Mouse (Mus musculus): ENCODE results near the gene Slc39a7. TPM values are rescaled to one million over a fixed set of nuclear protein-coding genes. Genes with fewer than 3 reads are reported as not detected.
"Not testable (repeated sequence)": the region's sequence is repeated elsewhere in the genome, so short reads cannot be mapped to it uniquely, and the experiment has no call there.

Gene Slc39a7
- total and polyA plus RNA-seq, 2 experiments, result 54.7 to 115 TPM

- DNase-seq (ENCODE audit: extremely low read depth, low read depth, low spot score), result no peak
- Histone ChIP-seq H3K4me3 (ENCODE audit: insufficient read depth, low read depth, low read length) (no peak overlapping the region), H3K27ac (replicated peaks; ENCODE audit: insufficient read depth, low read depth, low read length) (no peak overlapping the region), H3K4me1 (ENCODE audit: control insufficient read depth, insufficient read depth, low read length) (no peaks in the 10 kb centered on the region; the same call in 1 of the 2 replicates), H3K27me3 (ENCODE audit: control insufficient read depth, insufficient read depth, low read length) (no peaks in the 10 kb centered on the region), H3K9ac (ENCODE audit: low read depth, low read length) (no peak overlapping the region), H3K79me2 (ENCODE audit: control insufficient read depth, insufficient read depth, low read length) (peaks cover 3% of the 10 kb centered on the region; the same call in 1 of the 2 replicates), H3K36me3 (ENCODE audit: control insufficient read depth, insufficient read depth, low read length) (peaks cover 19% of the 10 kb centered on the region)
- no peak for TF ChIP-seq POLR2A (IDR thresholded peaks at IDR 0.05; ENCODE audit: extremely low read depth, insufficient read depth, low read length)
- no peak for TF ChIP-seq CTCF (IDR thresholded peaks at IDR 0.05; ENCODE audit: low read depth, low read length)
- 73% methylated on average over 3 of the region's 3 CpGs for WGBS
Observed at GRCm38 (mm10) chr17:33995651-33996050, 35.8 kb downstream of the Slc39a7 start.

DNA sequence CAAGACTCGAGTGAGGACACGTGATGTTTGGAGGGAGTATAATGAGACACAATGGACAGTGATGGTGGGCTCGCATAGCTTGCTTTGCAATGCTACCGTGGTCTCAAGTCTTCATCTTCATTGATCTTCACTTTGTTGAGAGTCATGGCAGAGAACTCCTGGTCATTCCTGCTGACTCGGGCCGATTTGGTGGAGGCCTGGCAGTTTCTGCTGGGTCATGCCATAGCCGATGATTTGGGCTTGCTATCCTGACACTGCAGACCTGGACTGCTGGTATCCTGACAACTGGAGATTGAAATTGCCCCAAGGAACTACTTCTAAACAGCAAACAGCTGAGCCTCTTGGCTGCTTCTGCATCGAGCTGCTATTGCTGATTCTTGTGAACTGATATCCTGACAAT is 36.5 kb downstream of the Slc39a7 start:
- H3K4me1 ChIP-seq (ENCODE audit: control insufficient read depth, insufficient read depth, low read length), result no peaks in the 10 kb centered on the region
- H3K4me3 ChIP-seq (ENCODE audit: insufficient read depth, low read depth, low read length), result no peak overlapping the region
- H3K79me2 ChIP-seq (ENCODE audit: control insufficient read depth, insufficient read depth, low read length), result peaks cover 3% of the 10 kb centered on the region; the same call in 1 of the 2 replicates
- no peak overlapping the region for H3K27ac ChIP-seq (replicated peaks; ENCODE audit: insufficient read depth, low read depth, low read length)
- TF ChIP-seq POLR2A (IDR thresholded peaks at IDR 0.05; ENCODE audit: extremely low read depth, insufficient read depth, low read length) (no peak), CTCF (IDR thresholded peaks at IDR 0.05; ENCODE audit: low read depth, low read length) (no peak)
- no peaks in the 10 kb centered on the region for H3K27me3 ChIP-seq (ENCODE audit: control insufficient read depth, insufficient read depth, low read length)
- 92% methylated on average over 8 of the region's 8 CpGs for WGBS
- DNase-seq (ENCODE audit: extremely low read depth, low read depth, low spot score), result no peak
- H3K36me3 ChIP-seq (ENCODE audit: control insufficient read depth, insufficient read depth, low read length), result peaks cover 19% of the 10 kb centered on the region
- no peak overlapping the region for H3K9ac ChIP-seq (ENCODE audit: low read depth, low read length)

GRCm38 (mm10) chr17:33991788-33992664 is 39.5 kb downstream of the Slc39a7 start:
- H3K27ac ChIP-seq (replicated peaks; ENCODE audit: insufficient read depth, low read depth, low read length), result no peak overlapping the region
- peak; percentile 67 for DNase-seq (ENCODE audit: extremely low read depth, low read depth, low spot score)
- WGBS, result 31% methylated on average over 10 of the region's 10 CpGs

GRCm38 (mm10) chr17:33982136-33982535 is 49.3 kb downstream of the Slc39a7 start:
- TF ChIP-seq CTCF (IDR thresholded peaks at IDR 0.05; ENCODE audit: low read depth, low read length), result peak; percentile 73
- H3K27ac ChIP-seq (replicated peaks; ENCODE audit: insufficient read depth, low read depth, low read length); H3K36me3 ChIP-seq (ENCODE audit: control insufficient read depth, insufficient read depth, low read length); H3K27me3 ChIP-seq (ENCODE audit: control insufficient read depth, insufficient read depth, low read length); DNase-seq (ENCODE audit: extremely low read depth, low read depth, low spot score); H3K79me2 ChIP-seq (ENCODE audit: control insufficient read depth, insufficient read depth, low read length); H3K9ac ChIP-seq (ENCODE audit: low read depth, low read length); H3K4me3 ChIP-seq (ENCODE audit: insufficient read depth, low read depth, low read length): not testable (repeated sequence)
- WGBS, result 4% methylated on average over 8 of the region's 8 CpGs
- peaks cover 17% of the 10 kb centered on the region for H3K4me1 ChIP-seq (ENCODE audit: control insufficient read depth, insufficient read depth, low read length)

More at GRCm38 (mm10) chr17:33991788-33992664, 39.5 kb downstream of the Slc39a7 start:
- Histone ChIP-seq H3K4me1 (ENCODE audit: control insufficient read depth, insufficient read depth, low read length) (no peaks in the 10 kb centered on the region), H3K9ac (ENCODE audit: low read depth, low read length) (no peak overlapping the region), H3K36me3 (ENCODE audit: control insufficient read depth, insufficient read depth, low read length) (peaks cover 7% of the 10 kb centered on the region; the same call in 1 of the 2 replicates), H3K79me2 (ENCODE audit: control insufficient read depth, insufficient read depth, low read length) (no peaks in the 10 kb centered on the region), H3K4me3 (ENCODE audit: insufficient read depth, low read depth, low read length) (no peak overlapping the region), H3K27me3 (ENCODE audit: control insufficient read depth, insufficient read depth, low read length) (no peaks in the 10 kb centered on the region)
- TF ChIP-seq POLR2A (IDR thresholded peaks at IDR 0.05; ENCODE audit: extremely low read depth, insufficient read depth, low read length) (no peak), CTCF (IDR thresholded peaks at IDR 0.05; ENCODE audit: low read depth, low read length) (peak; percentile 70)

GRCm38 (mm10) chr17:33981192-33981909 is 50.1 kb downstream of the Slc39a7 start:
- peak; percentile 92 for DNase-seq (ENCODE audit: extremely low read depth, low read depth, low spot score)
- not testable (repeated sequence) for H3K36me3 ChIP-seq (ENCODE audit: control insufficient read depth, insufficient read depth, low read length); H3K27me3 ChIP-seq (ENCODE audit: control insufficient read depth, insufficient read depth, low read length); H3K79me2 ChIP-seq (ENCODE audit: control insufficient read depth, insufficient read depth, low read length)
- under 1% methylated on average over 27 of the region's 27 CpGs for WGBS
- peak; percentile 51 for TF ChIP-seq CTCF (IDR thresholded peaks at IDR 0.05; ENCODE audit: low read depth, low read length)
- TF ChIP-seq POLR2A (IDR thresholded peaks at IDR 0.05; ENCODE audit: extremely low read depth, insufficient read depth, low read length), result 0 out of 2 replicates have a peak, but pooled peaks have one; percentile 14
- Histone ChIP-seq H3K27ac (replicated peaks; ENCODE audit: insufficient read depth, low read depth, low read length) (peak overlapping the region; percentile 69), H3K9ac (ENCODE audit: low read depth, low read length) (peak overlapping the region; percentile 31), H3K4me3 (ENCODE audit: insufficient read depth, low read depth, low read length) (peak overlapping the region; percentile 52), H3K4me1 (ENCODE audit: control insufficient read depth, insufficient read depth, low read length) (peaks cover 17% of the 10 kb centered on the region)
